Mouse (Mus musculus): ENCODE data around the gene Epsti1. TPM values are rescaled to one million over a fixed set of nuclear protein-coding genes. Genes with fewer than 3 reads are reported as not detected.

Epsti1 gene
- 2.6 and 6.4 TPM in 2 replicates for polyA plus RNA-seq (2015; fragmentation: Nextera tagmentation; extraction: Ambion mirVana)

- Histone ChIP-seq H3K36me3 (ENCODE audit: control insufficient read depth, insufficient read depth) (no peaks in the 10 kb centered on the region), H3K4me3 (ENCODE audit: low read length) (peak within 1 kb of the TSS; percentile 44), H3K4me1 (ENCODE audit: control insufficient read depth, insufficient read depth, low read length) (peaks cover 4% of the 10 kb centered on the region), H3K27ac (ENCODE audit: low read length) (peak within 1 kb of the TSS; percentile 59; the same call in 1 of the 2 replicates), H3K4me2 (ENCODE audit: low read depth, low read length) (peak within 1 kb of the TSS; percentile 55), H3K27me3 (ENCODE audit: control insufficient read depth, insufficient read depth, low read length) (no peaks in the 10 kb centered on the region), H3K9me3 (replicated peaks; ENCODE audit: control insufficient read depth, low read length) (0 out of 2 replicates have a peak, but pooled peaks cover 4% of the 10 kb centered on the region), H3K9ac (ENCODE audit: low read length) (peak within 1 kb of the TSS; percentile 23; the same call in 1 of the 2 replicates)
- WGBS, result 55% methylated on average over 15 of the region's 15 CpGs
- no peak; the same call in 1 of the 2 replicates for ATAC-seq (replicated peaks; ENCODE audit: extremely low read depth, insufficient read depth, low FRiP score)
These were observed at the start of gene Epsti1 for GRCm38 (mm10) chr14:77904171-77904762. Gene Epsti1 (plus strand): TSS chr14:77904239.

GRCm38 (mm10) chr14:77859894-77860293 is 44.1 kb upstream of the Epsti1 start:
- H3K27me3 ChIP-seq (ENCODE audit: control insufficient read depth, insufficient read depth, low read length), result no peaks in the 10 kb centered on the region
- no peak overlapping the region for H3K27ac ChIP-seq (ENCODE audit: low read length)

DNA sequence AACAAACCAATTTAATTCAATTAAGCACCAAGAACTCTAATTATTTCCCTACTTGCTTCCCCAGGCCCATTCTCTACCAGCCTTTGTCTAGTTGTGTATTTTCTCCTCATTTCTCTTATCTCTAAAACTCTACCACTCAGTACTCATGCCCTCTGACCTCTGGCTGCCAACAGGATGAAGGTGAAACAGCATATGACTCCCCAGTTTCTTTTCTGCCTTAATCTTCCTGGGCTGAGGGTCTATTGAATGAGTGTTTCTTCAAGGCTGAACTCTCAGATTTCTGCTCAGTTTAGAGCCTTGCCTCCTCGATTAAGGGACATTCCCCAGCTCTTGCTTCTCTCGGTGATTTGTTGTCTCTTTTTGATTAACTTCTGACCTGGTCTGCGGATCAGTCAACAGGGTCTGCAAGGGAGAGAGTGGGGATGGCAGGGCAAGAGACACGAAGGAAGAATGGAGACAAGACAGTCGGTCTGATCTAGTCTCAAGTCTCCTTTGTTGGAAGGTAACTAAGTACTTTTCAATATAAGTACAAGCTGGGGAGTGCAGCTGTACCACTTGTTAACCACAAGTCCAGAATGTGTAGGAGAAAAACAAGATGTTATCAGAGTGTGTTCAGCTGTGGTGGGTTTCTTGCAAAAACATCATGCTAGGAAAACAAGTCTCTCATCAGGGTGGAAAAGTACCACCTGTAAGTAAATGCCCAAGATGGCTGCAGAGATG is 43.0 kb upstream of the Epsti1 start:
- Histone ChIP-seq H3K9ac (ENCODE audit: low read length) (no peak overlapping the region), H3K4me2 (ENCODE audit: low read depth, low read length) (no peak overlapping the region), H3K9me3 (replicated peaks; ENCODE audit: control insufficient read depth, low read length) (no peaks in the 10 kb centered on the region), H3K36me3 (ENCODE audit: control insufficient read depth, insufficient read depth) (no peaks in the 10 kb centered on the region), H3K4me1 (ENCODE audit: control insufficient read depth, insufficient read depth, low read length) (no peaks in the 10 kb centered on the region; the same call in 1 of the 2 replicates), H3K27ac (ENCODE audit: low read length) (peak overlapping the region; percentile 54; the same call in 1 of the 2 replicates), H3K4me3 (ENCODE audit: low read length) (no peak overlapping the region), H3K27me3 (ENCODE audit: control insufficient read depth, insufficient read depth, low read length) (no peaks in the 10 kb centered on the region)
- 48% methylated on average over 5 of the region's 5 CpGs for WGBS
- no peak for ATAC-seq (replicated peaks; ENCODE audit: extremely low read depth, insufficient read depth, low FRiP score)

More at GRCm38 (mm10) chr14:77859894-77860293, 44.1 kb upstream of the Epsti1 start:
- 87% methylated on average over 1 of the region's 1 CpGs for WGBS
- peaks cover 3% of the 10 kb centered on the region for H3K36me3 ChIP-seq (ENCODE audit: control insufficient read depth, insufficient read depth)
- H3K9ac ChIP-seq (ENCODE audit: low read length), result no peak overlapping the region
- H3K4me2 ChIP-seq (ENCODE audit: low read depth, low read length), result no peak overlapping the region
- H3K4me1 ChIP-seq (ENCODE audit: control insufficient read depth, insufficient read depth, low read length), result no peaks in the 10 kb centered on the region; the same call in 1 of the 2 replicates
- no peak overlapping the region for H3K4me3 ChIP-seq (ENCODE audit: low read length)
- no peaks in the 10 kb centered on the region for H3K9me3 ChIP-seq (replicated peaks; ENCODE audit: control insufficient read depth, low read length)
- no peak for ATAC-seq (replicated peaks; ENCODE audit: extremely low read depth, insufficient read depth, low FRiP score)

GRCm38 (mm10) chr14:77864051-77864450 is 40.0 kb upstream of the Epsti1 start:
- no peaks in the 10 kb centered on the region; the same call in 1 of the 2 replicates for H3K4me1 ChIP-seq (ENCODE audit: control insufficient read depth, insufficient read depth, low read length)
- H3K4me3 ChIP-seq (ENCODE audit: low read length), result no peak overlapping the region
- H3K36me3 ChIP-seq (ENCODE audit: control insufficient read depth, insufficient read depth), result no peaks in the 10 kb centered on the region; the same call in 1 of the 2 replicates
- H3K9me3 ChIP-seq (replicated peaks; ENCODE audit: control insufficient read depth, low read length), result no peaks in the 10 kb centered on the region
- H3K9ac ChIP-seq (ENCODE audit: low read length), result no peak overlapping the region
- ATAC-seq (replicated peaks; ENCODE audit: extremely low read depth, insufficient read depth, low FRiP score), result no peak
- no peak overlapping the region for H3K4me2 ChIP-seq (ENCODE audit: low read depth, low read length)
- whole genome bisulfite sequencing, result 80% methylated on average over 3 of the region's 3 CpGs
- no peaks in the 10 kb centered on the region for H3K27me3 ChIP-seq (ENCODE audit: control insufficient read depth, insufficient read depth, low read length)
- no peak overlapping the region for H3K27ac ChIP-seq (ENCODE audit: low read length)

DNA sequence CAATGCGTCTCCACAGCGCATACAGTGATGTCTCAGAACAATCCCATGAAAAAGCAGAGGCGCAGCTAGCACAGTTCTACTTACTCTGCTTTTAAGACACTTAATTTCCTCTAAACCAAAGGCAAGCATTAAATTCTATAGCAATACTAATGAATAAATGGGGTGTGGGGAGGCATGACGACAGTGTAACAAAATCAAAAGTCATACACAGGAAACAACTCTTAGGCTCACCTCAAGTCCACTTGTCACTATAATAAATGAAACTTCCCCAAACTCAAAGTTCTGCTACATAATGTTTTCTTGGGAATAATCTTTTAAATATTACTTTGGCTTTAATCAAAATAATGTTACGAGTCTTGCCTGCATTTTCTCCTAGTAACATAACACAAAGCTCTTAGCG is 39.5 kb upstream of the Epsti1 start:
- no peak overlapping the region for H3K4me3 ChIP-seq (ENCODE audit: low read length)
- H3K9ac ChIP-seq (ENCODE audit: low read length), result no peak overlapping the region
- no peaks in the 10 kb centered on the region; the same call in 1 of the 2 replicates for H3K36me3 ChIP-seq (ENCODE audit: control insufficient read depth, insufficient read depth)
- ATAC-seq (replicated peaks; ENCODE audit: extremely low read depth, insufficient read depth, low FRiP score), result no peak
- H3K4me1 ChIP-seq (ENCODE audit: control insufficient read depth, insufficient read depth, low read length), result no peaks in the 10 kb centered on the region; the same call in 1 of the 2 replicates
- WGBS, result 88% methylated on average over 6 of the region's 6 CpGs
- H3K27ac ChIP-seq (ENCODE audit: low read length), result no peak overlapping the region
- H3K27me3 ChIP-seq (ENCODE audit: control insufficient read depth, insufficient read depth, low read length), result no peaks in the 10 kb centered on the region
- no peaks in the 10 kb centered on the region for H3K9me3 ChIP-seq (replicated peaks; ENCODE audit: control insufficient read depth, low read length)
- H3K4me2 ChIP-seq (ENCODE audit: low read depth, low read length), result no peak overlapping the region

- peaks cover 3% of the 10 kb centered on the region; the same call in 1 of the 2 replicates for H3K36me3 ChIP-seq (ENCODE audit: control insufficient read depth, insufficient read depth)
- no peak for ATAC-seq (replicated peaks; ENCODE audit: extremely low read depth, insufficient read depth, low FRiP score)
- H3K9me3 ChIP-seq (replicated peaks; ENCODE audit: control insufficient read depth, low read length), result no peaks in the 10 kb centered on the region
- H3K9ac ChIP-seq (ENCODE audit: low read length), result no peak overlapping the region
- H3K27ac ChIP-seq (ENCODE audit: low read length), result no peak overlapping the region
- WGBS, result 87% methylated on average over 5 of the region's 5 CpGs
- H3K27me3 ChIP-seq (ENCODE audit: control insufficient read depth, insufficient read depth, low read length), result no peaks in the 10 kb centered on the region
- H3K4me1 ChIP-seq (ENCODE audit: control insufficient read depth, insufficient read depth, low read length), result no peaks in the 10 kb centered on the region; the same call in 1 of the 2 replicates
- H3K4me3 ChIP-seq (ENCODE audit: low read length), result no peak overlapping the region
- H3K4me2 ChIP-seq (ENCODE audit: low read depth, low read length), result no peak overlapping the region
These were observed 36.4 kb upstream of the Epsti1 start for GRCm38 (mm10) chr14:77867601-77868000.

DNA sequence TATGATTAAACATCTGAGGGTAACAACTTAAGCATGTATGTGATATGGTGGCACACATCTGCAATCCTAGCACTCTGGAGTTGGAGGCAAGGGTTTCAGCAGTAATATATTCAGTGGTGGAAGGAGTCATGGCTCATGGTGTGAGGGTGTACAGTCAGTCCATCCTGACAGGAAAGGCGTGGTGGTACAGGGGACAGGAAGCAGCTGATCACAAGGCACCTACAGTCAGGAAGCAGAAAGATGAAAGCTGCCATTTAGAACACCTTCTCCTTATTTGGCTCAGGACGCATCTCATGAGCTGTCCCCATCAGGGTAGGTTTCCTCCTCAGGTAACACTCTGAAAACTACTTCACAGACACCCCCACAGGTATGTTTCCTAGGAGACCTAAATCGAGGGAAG is 33.1 kb upstream of the Epsti1 start:
- Histone ChIP-seq H3K27ac (ENCODE audit: low read length) (no peak overlapping the region), H3K4me2 (ENCODE audit: low read depth, low read length) (no peak overlapping the region), H3K9me3 (replicated peaks; ENCODE audit: control insufficient read depth, low read length) (no peaks in the 10 kb centered on the region), H3K4me1 (ENCODE audit: control insufficient read depth, insufficient read depth, low read length) (peaks cover 8% of the 10 kb centered on the region; the same call in 1 of the 2 replicates), H3K36me3 (ENCODE audit: control insufficient read depth, insufficient read depth) (peaks cover 3% of the 10 kb centered on the region; the same call in 1 of the 2 replicates), H3K9ac (ENCODE audit: low read length) (no peak overlapping the region), H3K4me3 (ENCODE audit: low read length) (no peak overlapping the region), H3K27me3 (ENCODE audit: control insufficient read depth, insufficient read depth, low read length) (no peaks in the 10 kb centered on the region)
- no peak for ATAC-seq (replicated peaks; ENCODE audit: extremely low read depth, insufficient read depth, low FRiP score)
- WGBS, result 75% methylated on average over 3 of the region's 3 CpGs

DNA sequence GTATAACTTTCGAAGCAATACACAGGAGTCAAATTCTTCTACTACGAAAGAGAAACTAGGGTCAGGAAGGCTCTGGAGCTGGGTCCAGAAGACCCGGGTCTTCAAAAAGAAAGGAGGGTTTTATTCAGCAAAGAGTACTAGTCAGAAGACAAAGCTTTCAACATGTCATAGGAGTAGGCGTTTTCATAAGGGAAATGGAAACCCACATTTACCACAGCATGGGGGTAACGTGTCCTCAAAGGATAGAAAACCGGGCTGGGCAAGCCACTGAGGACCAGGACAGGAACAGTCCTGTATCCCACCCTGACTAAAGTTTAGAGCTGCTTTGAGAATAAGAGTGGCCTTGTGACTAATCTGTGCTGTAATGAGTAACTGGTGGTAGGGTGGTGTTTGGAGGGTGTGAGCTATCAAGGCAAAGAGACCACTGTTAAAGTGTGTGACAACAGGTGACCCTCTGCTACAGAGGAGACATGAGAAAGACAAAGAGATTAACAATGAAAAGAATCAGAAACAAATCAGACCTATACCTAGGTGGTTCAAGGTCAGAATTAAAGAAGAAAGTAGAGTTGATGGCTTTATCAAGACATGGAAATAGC is 32.6 kb upstream of the Epsti1 start:
- Histone ChIP-seq H3K9ac (ENCODE audit: low read length) (no peak overlapping the region), H3K9me3 (replicated peaks; ENCODE audit: control insufficient read depth, low read length) (no peaks in the 10 kb centered on the region), H3K27me3 (ENCODE audit: control insufficient read depth, insufficient read depth, low read length) (no peaks in the 10 kb centered on the region), H3K4me3 (ENCODE audit: low read length) (no peak overlapping the region), H3K36me3 (ENCODE audit: control insufficient read depth, insufficient read depth) (peaks cover 3% of the 10 kb centered on the region; the same call in 1 of the 2 replicates), H3K4me2 (ENCODE audit: low read depth, low read length) (no peak overlapping the region), H3K4me1 (ENCODE audit: control insufficient read depth, insufficient read depth, low read length) (peaks cover 8% of the 10 kb centered on the region; the same call in 1 of the 2 replicates), H3K27ac (ENCODE audit: low read length) (no peak overlapping the region)
- WGBS, result 85% methylated on average over 6 of the region's 6 CpGs
- no peak for ATAC-seq (replicated peaks; ENCODE audit: extremely low read depth, insufficient read depth, low FRiP score)
